Mouse (Mus musculus) embryonic fibroblast, embryonic 13.5 days (primary cell): Measurements from ENCODE around the gene Stim1.

Experiments
- CTCF ChIP-seq: IDR thresholded peaks from 2 replicates; pipeline ENCODE4 v1.5.1; 2011; ENCODE audit warnings: mild to moderate bottlenecking, control low read depth, low read length, moderate library complexity, borderline replicate concordance; ENCODE audit not compliant: insufficient read depth
- POLR2A ChIP-seq: IDR thresholded peaks from 2 replicates; pipeline ENCODE4 v1.6.1; 2011; ENCODE audit warnings: low read depth, mild to moderate bottlenecking, control low read depth, low read length, moderate library complexity

DNA sequence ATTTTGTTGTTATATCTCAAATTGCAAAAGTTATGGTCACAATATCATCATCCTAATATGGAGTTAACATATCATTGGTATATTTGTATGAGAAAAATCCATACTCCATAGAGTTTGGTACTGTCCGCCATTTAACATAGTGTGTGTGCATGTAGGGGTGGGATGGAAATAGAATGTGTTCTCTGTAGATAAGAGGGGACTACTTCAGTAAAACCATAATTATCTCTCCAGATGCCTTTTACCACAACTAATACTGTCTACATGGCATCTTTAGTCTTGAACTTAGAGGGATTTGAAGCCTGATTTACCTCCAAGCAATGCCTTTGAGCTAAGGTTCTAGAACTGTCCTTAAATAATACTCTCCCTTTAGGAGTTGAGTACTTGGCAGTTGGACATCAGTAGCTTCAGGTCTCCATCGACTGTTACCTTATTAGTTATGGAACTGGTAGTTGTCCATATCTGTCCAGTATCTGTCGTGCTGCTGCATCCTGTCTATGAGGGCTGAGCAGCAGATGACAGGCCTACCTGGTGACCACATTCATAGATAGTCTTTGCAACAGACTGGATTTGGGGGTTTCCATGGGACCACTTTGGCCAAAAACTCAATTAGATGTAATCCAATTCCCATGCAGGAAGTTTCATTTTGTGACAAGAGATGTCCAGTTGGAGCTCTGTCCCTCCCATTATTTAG lies 105.9 kb downstream of the Stim1 start:
- TF ChIP-seq CTCF (no peak), POLR2A (no peak)
